Mouse (Mus musculus): ENCODE results near the gene Pigg.

The Pigg gene

DNA sequence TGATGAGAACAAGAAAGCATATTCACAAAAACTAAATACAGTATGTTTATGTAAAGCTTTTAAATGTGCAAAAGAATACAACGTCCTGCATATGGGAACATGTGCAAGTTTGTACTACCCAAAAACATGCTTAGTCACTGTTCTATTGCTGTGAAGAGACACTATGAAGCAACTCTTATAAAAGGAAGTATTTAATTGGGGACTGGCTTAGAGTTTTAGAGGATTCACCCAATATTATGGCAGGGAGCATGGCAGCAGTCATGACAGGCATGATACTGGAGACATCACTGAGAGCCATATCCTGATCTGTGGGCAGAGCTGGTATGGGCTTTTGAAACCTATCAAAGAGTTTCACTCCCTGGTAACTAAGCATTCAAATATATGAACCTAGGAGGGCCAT lies 45.5 kb downstream of the Pigg start:
- no peak for DNase-seq (ENCODE audit: low read depth, low spot score)

DNA sequence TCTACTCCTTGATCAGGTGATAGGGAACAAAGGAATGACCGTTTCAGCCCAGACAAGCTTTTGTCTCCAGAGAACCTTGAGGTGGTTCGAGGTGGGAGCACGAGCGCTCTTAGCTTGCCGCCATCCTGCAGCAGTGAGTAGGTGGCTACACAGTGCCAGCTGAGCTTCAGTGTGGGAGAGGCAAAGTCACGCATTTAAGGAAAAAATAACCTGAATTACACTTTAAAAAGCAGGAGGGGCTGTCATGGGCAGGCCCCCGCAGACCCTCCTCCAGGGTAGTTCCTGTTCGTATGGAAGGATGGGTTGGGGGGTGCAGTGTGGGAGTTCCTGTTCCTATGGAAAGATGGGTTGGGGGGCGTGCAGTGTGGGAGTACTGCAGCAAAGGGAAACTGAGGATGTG lies 47.1 kb downstream of the Pigg start:
- no peak for DNase-seq (ENCODE audit: low read depth, low spot score)

DNA sequence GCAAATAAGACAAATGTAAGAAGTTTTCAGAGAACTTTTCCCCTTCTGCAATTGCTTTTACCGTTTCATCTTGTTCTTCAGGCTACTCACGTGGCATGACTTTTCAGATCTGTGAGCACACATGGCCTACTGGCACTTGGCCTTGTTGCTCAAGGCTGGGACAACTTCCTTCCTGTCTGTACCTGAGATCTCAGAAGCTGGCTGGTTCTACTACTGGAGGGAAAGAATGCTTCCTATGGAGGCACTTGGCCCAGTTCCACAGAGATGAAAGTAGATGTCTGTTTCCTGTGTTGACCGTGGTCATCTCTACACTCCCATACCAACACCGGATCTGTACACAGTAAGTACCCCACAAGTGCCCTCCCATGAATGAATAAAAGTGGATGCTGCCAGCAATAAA lies 47.8 kb downstream of the Pigg start:
- no peak for DNase-seq (ENCODE audit: low read depth, low spot score)

DNA sequence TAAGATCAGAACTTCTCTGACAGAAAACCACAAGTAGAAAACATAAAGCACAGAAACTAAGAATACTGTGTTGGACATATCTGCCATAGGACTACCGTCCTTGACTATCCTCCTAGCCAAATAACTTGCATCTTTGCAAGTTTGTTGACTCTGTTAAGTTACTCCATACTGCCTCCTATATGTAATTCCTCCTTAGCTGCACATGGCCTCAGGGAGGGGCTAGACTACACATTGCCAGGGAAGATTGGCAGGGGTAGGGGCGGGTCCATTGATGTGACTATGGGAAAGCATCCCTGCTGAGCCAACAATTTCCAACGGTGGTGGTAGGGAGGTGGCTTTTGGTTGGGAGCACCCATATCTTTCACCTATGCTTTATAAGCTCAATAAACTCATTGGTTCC lies 49.9 kb downstream of the Pigg start:
- no peak for DNase-seq (ENCODE audit: low read depth, low spot score)

DNA sequence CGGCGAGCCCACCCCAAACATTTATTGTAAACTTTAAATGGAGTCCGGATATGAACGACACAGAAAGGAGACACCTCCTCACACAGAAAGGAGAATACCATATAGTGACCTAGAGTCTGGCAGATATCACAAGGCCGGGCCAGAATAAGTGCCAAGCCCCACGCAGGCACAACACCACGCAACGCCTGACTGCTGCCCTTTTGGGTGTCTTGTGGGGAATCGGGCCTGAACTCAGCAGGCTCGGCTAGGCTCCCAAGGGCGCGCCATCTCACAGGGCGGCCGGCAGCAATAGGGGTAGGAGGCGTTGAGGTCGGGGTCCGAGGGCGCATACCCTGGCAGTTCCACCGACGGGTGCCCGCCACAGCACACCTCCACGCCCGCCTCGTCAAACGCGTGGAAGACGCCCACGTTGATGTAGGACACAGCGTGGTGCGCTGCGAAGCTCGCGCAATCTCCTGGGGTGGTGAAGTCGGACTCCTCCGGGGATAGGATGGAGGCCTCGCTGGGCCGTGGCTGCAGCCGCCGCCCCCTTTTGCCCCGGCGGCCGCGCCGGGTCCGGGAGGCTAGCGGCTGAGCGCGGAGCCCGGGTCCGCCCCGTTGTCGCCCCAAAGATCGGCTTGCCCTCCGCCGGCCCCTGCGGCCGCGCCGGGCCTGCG lies 54.0 kb downstream of the Pigg start:
- DNase-seq (ENCODE audit: low read depth, low spot score), result no peak

DNA sequence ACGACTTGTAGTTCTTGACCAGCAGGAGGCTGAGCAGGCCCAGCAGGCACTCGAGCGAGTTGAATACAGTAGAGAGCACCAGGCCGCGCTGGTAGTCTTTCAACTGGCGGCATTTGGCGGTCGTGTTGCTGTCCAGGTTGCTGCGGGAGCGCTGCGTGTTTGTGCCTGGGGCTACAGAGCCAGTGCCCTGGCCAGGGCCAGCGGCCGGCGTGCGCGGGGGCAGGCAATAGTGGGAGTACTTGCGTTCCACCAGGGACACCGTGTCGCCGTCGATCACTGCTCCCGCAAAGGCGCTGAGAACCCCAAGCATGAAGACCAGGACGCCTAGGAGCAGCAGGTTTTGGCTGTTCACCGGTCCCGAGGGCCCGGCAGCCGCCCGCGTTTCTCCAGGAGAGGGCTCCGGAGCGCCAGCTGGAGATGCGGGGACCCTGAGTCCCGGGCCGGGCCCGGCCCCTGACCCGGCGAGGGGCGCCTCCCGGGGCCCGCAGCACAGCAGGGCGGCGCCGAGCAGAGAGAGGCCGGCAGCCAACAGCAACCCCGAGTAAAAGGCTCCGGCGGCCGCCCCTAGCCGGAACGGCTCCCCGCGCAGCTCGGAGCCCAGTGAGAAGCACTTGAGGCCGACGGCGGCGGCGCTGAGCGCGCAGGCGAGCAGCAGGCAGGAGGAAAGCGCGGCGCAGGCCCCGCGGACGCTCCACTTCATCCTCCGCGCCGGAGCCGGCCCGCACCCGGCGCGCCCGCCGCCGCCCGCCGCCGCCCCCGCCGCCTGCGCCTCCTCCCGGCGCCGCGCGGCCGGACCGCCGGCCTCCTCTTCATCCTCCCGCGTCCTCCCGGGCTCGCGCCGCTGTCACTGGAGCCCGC lies 54.8 kb downstream of the Pigg start:
- no peak for DNase-seq (ENCODE audit: low read depth, low spot score)

DNA sequence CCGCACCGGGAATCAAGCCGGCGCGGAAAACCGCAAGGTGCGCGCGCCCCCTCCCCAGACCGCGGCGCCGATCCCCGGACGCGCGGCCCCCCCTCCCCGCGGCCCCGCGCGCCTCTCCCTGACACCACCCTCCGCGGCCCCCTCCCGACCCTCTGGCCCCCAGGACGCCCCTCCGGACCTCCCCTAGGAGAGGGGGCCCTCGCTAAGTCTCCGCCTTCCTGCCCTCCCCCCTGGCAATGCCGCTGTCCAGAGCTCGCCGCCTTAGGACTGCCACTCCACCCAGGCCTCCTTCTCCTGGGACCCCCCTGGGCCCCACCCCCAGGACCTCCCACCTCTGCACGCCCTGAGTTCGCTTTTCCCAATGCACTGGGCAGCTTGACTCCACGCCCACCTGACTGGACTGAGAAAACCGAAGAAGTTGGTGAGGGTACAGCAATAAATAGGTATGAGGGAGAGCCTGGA lies 55.5 kb downstream of the Pigg start, which contains the start of gene Gm42517:
Gene Gm42517 (minus strand): TSS at position 52 of the 462 bp plus-strand sequence.
- DNase-seq (ENCODE audit: low read depth, low spot score), result no peak

DNA sequence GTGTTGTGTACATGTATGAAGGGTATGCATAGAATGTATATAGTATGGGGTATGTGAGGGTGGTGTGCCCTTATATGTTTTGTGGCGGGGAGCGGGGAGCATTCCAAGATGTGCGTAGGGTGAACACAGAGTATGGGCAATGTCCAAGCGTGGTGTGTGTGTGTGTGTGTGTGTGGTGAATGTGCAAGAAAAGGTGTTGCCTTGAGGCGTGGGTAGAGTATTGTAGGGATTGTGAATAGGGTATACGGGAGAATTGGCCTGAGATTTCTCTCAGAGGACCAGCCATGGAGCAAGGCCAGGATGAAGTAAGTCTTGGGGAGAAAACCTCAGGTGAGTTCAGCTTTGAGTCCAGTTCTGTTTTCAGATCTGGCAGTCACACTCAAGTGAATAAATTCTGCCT lies 56.0 kb downstream of the Pigg start:
- no peak for DNase-seq (ENCODE audit: low read depth, low spot score)

DNA sequence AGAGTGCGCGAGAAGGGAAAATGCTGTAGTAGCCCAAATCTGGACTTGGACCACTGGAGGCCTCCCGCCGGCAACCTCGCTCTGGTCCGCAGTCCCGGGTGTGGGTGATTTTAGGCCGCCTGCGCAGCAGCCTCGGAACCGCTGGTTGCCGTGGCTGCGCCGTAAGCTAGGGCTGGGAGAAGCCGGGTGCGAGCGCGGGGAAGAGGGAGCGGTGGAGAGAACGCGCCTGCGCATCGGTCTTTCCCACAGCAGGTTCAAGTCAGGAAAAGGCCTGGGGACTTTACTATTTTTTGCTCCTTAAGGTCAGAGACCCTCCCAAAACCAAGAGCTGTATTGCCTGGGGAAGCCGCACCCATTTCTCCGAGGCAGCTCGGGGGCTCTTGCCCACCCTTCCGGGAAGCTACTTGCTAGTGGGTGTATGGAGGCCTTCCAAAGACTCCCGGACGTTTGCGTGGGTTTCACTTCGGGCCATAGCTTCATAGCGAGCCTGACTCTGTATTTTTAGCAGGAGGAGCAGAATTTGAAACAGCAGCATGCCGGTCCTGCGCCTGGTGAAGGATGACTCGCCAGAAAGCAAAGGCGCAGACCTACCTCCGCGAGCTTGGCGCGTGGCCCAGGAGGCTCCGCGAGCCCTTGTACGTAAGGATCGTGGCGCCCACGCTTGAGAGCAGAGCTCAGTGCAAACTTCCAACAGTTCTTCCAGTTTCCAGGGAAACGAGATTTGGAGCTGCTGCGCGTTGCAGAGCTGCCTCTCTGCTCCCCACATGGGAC lies 56.6 kb downstream of the Pigg start:
- no peak for DNase-seq (ENCODE audit: low read depth, low spot score)

DNA sequence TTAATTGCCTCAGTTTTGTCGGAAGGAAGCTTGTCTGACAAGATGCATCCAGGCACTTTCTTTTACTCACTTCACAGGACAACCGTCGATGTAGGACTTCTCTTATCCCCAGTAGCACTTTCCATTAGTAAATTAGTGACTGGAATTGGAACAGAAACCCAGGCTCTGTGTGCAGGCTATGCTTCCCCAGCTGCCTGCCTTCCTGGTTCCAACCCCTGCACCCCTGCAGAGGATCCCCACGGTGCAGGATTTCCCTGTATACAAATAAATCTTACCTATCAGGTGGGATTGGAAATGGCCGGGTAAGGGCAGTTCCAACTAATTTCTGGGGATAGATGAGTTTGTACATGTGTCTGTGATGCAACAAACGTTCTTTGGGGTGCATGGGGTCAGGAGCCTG lies 57.6 kb downstream of the Pigg start:
- DNase-seq (ENCODE audit: low read depth, low spot score), result no peak

DNA sequence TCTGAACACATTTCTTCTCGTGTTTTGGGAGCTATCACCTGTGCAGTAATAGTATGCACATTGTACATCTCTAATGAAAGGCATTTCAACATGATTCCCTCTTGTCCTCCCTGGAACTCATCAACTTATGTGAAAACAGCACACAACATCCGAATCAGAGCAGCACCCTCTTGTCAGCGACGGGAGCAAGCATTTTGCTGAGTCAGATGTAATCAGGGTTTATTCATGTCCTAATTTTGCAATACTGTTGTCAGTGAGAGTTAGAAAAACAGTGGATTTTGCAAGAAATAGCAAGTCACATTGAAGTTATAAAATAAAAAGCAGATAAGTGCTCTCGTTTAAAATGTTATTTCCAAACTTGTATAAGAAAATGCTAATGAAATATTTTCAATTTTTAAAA lies 61.7 kb downstream of the Pigg start:
- no peak for DNase-seq (ENCODE audit: low read depth, low spot score)

DNA sequence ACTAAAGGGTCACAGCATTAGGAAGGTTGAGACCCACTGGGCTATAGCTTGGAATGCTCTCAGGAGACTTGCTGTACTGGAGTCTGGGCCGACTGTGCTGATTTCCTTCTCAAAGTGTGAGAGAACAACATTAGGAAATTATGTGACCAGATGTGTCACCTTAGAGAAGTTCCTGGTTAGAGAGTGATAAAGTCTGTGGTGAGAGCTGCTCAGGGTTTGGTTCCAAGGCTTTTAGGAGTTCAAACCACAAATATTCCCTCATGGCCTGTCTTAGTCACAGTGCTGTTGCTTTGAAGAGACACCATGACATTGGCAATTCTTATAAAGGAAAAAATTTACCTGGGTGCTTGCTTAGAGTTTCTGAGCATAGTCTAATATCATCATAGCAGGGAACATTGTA lies 63.6 kb downstream of the Pigg start:
- DNase-seq (ENCODE audit: low read depth, low spot score), result no peak

DNA sequence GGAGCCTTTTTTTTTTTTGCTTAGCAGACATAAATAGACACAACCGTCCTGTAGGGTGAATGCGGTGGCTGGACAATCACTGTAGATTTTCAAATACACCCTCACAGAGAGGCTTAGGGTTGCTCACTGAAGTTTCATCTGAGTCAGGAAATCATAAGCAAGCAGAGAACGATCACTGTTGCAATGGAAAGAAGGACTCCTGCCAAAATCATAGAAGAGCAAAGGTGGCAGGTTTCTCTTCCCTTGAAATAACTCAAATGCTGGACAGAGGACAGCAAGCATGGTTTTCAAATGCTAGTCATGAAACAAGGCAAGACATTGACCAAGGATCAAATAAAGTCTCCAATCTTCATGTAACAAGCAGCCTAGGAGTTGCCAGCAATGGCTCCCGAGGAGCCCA lies 65.9 kb downstream of the Pigg start:
- DNase-seq (ENCODE audit: low read depth, low spot score), result no peak

DNA sequence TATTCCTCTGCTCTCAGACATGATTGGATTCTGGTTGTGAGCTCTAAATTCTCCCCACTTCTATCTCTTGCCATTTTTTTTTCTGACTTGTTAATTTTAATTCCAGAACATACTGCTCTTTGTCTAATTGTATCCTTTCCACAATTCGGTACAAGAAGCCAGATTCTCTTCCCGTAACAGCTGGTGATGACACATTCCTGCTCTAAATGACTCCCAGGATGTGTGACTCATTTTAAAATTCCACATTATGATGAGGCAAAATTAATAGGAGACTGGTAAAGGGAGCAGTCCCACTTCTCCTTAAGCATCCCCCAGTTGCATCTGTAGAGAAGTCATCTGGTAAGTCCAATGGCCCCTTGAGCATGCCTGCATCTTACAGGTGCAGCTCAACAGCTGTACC lies 73.2 kb downstream of the Pigg start:
- no peak for DNase-seq (ENCODE audit: low read depth, low spot score)

DNA sequence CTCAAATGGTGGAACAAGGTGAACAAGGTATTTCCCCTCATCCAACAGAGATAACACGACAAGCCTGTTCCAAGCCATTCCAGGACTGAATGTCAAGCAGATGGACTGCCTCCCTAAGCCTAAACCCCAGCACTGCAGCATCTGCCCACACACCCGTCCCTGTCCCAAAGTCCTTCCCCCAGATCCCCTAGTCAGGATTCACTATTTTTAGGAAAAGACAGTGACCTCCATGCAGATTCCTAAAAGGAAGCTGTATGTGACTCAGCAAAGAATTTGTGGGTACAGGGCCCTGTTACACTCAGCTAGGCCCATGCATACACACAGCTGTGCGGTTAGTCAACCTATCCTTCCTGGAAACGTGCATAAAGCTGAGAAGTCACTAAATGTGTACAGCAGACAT lies 74.0 kb downstream of the Pigg start:
- DNase-seq (ENCODE audit: low read depth, low spot score), result no peak

DNA sequence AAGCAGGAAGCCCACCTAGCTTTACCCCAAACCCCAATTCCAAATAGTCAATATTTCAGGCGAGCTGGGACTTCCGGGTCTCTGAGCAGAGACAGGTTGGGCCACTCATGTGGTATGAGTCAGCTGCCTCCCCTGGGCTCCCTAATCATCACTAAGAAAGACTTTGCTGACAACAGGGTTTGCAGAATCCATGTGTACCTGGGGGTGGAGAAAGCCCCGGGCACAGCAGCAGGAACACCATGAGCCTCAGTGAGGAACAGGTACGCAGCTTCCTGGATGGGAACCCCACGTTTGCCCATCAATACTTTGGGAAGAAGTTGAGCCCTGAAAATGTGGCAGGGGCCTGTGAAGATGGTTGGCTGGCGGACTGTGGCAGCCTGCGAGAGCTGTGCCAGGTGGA lies 75.8 kb downstream of the Pigg start, which contains the start of gene Pde6b:
Gene Pde6b (plus strand): TSS at position 191 of the 400 bp plus-strand sequence.
- DNase-seq (ENCODE audit: low read depth, low spot score), result no peak

DNA sequence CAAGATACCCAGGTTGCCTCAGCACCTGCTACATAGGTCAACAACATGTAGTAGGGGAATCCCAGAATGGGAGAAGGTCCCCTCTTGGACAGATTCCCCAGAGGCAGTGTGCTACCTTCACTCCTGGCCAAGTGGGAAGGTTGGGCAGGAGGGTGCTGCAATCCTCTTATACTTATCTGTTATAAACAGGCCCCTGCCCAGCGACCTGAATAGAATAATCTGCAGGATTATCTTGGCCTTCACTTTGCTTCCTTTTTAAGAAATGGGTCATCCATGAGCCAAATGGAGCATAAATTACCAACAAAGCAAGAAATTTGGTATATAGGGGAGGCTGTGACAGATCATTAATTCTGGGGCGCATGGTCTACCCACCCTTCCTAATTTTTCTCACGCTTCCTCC lies 77.3 kb downstream of the Pigg start:
- no peak for DNase-seq (ENCODE audit: low read depth, low spot score)
